Mouse (Mus musculus): ENCODE data around the gene Tmeff2.
"Not testable (repeated sequence)": the region's sequence is repeated elsewhere in the genome, so short reads cannot be mapped to it uniquely, and the experiment has no call there.

Tmeff2 gene

DNA sequence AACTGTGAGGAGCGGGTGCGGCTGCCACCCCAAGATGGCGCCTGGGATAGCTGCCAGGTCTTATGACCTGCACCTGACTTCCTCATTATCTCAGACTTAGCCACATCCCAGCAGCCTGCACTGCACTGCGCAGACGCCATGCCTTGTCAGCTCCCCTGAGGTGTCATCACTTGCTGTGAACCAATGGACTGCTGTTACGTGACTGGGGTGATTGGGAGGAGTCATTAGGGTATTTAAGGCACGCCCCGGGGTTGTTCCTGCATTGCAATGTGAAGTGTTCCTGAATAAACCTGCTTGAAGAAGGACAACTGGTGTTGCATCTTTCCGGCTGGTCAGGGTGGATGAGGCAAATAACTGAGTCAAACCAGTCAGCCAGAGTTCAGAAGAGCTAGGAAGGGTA, at the start of gene Tmeff2:
Gene Tmeff2 (plus strand): TSS at position 262 of the 400 bp plus-strand sequence.
- DNase-seq (ENCODE audit: low read depth, low spot score), result not testable (repeated sequence)

DNA sequence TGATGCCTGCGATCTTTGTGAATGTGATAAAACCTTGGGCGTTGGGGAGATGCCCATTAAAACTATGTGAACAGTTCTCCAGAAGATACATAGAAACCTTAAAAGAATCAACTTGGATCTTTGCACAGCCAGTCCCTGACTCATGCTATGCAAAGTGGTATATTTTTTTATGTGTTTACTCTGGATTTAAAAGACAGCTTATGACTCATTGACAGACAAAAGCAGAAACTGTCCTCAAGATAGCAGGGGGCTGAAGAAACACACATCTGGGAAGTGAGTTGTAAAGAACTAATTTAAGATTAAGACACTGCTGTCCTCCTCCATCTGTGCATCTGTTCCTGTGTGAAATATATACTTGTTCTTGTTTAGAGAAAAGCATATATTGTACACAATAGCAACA, 38.9 kb upstream of the Tmeff2 start:
- no peak for DNase-seq (ENCODE audit: low read depth, low spot score)

- DNase-seq (ENCODE audit: low read depth, low spot score), result no peak
Observed at GRCm38 (mm10) chr1:50897696-50898095, 2.8 kb upstream of the Tmeff2 start.

DNA sequence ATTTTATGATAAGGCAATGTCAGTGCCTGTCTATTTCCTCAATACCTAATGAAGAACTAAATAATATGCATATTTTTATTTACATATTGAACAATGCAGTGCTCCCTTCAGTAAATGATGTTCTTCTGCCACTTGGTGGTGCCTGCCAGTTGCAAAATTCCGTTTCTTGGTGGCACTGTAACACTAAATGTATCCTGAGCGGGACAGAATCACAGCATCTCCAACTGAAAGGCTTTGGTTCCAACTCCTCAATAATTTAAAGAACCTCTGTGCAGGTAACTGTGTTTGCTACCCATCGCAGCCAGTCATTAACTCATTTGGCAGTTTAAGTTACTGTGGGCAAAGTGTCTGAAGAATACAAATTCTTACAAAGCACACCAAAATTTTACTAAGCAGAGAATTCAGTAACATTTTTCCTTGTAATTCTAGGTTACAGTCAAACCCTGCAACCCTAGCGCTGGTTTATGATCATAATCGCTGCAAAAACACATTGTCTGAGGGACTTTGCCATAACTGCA, 24.4 kb downstream of the Tmeff2 start:
- no peak for DNase-seq (ENCODE audit: low read depth, low spot score)

DNA sequence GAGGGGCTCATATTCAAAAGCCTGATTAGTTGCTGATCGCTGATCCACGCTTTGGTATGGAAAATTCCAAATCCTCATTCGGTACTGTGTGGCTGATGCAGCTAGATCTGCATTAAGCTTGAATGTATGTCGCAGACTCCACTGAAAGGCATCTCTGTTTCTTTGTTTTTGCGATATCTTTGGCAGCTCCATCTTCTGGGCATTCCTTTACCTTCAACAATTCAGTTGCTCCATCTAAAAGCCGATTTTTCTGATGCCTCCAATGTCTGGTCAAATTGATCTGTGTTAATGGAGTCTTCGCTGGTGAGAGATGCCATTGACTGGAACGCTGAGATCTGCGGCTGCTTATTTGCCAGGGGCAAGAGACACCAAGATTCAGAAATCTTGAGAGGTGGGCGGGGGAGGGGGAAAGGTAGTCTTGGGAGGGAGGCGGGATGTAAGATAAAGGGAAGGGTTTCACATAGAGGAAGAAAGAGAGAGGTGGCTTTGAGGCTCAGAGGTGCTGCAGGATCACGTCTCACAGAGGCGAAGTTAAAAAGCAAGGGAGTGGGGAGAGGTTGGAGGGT, 25.0 kb downstream of the Tmeff2 start:
- no peak for DNase-seq (ENCODE audit: low read depth, low spot score)

DNA sequence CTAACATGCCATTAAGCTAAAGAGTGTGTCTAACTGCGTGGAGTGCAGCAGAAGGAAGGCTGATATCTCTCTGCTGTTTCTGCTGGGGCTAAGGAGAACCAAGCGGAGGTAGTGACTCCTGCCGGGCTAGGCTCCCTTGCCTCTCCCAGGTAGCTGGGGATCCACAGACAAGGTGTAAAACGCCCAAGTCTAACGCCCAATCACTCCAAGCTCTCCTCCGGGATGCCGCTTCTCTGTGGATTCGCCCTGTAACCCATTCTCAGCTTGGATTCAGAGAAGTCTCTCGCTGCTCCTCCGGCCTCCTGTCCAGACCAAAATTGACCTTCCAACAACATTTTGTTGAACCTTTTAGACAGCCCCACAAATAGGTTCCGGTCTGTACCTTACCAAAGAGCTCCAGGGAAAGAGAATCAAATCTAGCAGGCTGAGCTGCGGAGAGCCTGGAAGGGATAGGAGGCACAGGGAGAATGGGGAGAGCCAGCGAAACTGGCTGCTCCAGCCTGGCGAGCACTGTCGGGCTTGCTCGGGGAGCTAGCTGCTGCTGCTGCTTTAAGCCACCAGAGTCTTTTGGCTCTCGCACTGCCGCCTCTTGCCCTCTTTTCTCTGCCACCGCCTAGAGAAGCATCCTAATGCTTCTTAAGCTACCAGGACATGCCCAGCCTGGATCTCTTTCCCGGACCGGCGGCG, 26.1 kb downstream of the Tmeff2 start:
- peak; percentile 15 for DNase-seq (ENCODE audit: low read depth, low spot score)

GRCm38 (mm10) chr1:50927077-50927611, 26.7 kb downstream of the Tmeff2 start:
- DNase-seq (ENCODE audit: low read depth, low spot score), result peak; percentile 86

DNA sequence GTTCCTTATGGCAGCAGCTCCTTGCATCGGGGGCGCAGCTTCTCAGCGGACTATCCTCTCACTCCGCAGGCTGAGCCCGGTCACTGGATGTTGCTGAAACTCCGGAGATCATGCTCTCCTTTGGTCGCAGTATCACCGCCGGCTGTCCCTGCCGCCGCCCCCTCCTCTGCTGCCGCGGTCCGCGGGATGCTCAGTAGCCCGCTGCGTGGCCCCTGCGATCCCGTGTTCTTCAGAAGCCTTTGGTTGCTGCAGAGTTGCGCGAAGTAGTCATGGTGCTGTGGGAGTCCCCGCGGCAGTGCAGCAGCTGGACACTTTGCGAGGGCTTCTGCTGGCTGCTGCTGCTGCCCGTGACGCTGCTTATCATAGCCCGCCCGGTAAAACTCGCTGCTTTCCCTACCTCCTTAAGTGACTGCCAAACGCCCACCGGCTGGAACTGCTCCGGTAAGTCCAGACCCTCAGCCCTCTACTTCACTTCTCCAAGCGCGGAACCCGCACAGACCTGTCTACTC, 27.3 kb downstream of the Tmeff2 start:
- DNase-seq (ENCODE audit: low read depth, low spot score), result no peak

GRCm38 (mm10) chr1:50928776-50929175, 28.3 kb downstream of the Tmeff2 start:
- DNase-seq (ENCODE audit: low read depth, low spot score), result no peak

DNA sequence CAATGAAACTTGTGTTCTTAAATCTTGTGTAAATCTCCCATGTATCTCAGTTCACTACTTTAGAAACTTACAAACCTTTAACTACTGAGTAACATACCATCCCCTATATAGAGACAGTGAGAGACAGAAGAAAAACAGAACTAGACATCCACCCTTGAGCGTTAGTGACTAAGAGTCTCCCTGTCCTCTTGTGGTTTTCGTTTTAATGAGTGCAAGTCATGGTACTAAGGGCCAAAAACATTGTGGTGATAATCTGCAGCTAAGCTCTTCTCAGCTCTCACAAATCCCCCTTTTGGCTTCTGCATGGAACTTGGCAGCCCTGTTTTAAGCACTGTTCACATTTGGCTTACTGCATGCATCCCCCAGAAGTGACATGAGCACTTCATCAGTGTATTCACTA, 34.6 kb downstream of the Tmeff2 start:
- DNase-seq (ENCODE audit: low read depth, low spot score), result no peak

- no peak for DNase-seq (ENCODE audit: low read depth, low spot score)
Observed at GRCm38 (mm10) chr1:50935484-50935883, 35.0 kb downstream of the Tmeff2 start.

DNA sequence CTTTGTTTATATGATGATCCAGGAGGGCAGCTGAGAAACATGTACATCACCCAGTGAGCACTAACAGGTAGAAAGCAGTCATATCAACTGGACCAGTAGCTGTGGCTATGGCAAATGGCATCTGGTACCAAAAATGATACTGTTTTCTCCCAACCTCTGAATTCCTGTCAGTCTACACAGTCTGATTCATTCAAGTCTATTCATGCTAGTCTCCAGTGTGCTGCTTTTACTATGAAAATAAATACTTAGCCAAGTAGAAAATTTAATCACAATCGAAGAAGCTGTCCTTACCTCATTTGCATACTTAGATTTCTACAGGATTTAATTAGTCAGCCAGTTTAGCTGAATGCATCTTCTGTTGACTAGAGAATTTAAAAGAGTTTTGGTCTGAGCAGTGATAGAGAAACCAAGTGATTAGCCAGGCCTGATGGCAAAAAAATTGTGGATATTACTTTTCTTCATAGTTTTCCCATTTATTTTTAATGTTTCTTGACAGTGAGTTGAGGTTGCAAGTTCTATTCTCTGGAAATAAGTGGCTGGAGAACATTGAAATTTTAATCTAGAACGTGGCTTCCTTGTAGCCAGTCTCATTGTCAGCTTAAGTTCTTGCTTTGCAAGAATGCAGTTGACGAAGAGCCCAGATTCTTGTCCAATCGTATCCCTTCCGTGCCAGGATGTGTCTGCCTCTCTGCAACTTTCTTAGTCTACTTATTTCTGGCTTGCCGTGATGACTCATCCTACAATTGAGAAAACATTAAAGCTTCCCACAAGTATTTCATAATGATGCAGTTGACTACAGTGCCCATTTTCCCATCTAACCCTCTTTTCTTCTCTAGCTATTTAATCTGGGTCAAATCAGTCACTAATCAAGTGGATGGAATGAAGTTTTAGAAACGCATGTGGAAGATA, 39.9 kb downstream of the Tmeff2 start:
- peak; percentile 62 for DNase-seq (ENCODE audit: low read depth, low spot score)

DNA sequence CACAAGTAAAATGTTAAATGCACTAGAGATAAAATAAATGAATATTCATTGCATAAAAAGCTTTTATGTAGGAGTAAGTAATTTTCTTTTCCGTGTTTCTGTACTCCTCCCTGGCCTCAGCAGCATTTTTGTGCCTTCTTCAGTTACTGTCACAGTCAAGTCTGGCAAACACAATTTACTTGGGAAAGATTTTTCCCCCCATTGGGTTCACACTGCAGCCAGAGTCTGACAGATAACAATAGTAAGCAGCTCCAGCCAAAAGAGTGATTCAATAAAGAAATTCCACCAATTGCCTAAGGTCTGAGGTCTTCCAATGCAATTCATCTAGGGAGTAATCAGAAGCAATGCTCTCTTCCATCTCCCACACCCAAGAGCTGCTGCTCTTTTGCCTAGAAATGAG, 48.1 kb downstream of the Tmeff2 start:
- DNase-seq (ENCODE audit: low read depth, low spot score), result peak; percentile 65

DNA sequence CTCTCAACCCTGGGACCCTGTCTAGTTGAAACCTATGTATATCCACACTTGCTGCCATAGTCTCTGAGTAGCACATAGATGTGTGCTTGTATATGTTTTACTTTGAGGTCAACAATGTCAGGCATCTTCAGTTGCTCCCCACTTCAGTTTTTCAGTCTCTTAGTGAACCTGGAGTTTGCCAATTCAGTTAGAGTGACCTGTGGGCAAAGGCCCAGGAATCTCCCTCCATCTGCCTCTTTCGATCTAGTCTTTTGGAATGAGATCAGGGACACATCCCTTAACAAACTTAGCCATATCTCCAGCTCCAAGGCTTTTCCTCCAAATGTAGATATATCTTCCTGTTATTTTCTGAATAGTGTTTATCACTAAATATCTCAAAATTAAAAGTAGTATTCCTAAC, 58.4 kb downstream of the Tmeff2 start:
- no peak for DNase-seq (ENCODE audit: low read depth, low spot score)

DNA sequence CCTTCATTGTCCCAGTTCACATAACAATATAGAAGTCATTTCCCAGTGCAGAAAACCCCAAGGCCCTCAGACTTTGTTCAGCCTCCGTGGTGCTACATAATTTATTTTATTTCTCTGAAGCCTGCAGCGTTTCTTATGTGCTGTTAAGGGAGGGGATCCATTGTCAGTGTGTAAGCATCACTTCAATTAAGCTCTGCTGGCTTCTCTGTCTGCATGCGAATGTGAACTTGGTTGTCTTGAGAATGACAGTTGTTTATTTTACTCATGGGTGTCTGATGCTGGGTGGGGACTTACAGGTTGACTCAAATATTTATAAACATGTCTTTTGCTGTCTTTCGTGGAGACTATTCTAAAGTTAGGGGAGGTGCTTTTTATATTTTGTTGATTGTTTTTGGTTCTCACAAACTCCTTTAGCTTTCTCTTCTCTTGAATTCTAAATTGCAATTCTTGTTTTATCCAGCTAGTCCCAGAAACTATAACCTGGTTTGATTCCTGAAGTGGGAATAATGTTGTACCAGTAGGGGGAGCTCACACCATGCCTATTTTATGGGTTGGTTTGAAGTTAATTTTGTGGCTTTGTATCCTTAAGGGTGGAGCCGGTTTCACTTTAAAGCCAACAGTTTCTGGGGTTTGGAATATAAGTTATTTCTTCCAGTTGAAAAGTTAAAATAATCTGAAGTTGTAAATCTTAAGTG, 61.7 kb downstream of the Tmeff2 start:
- DNase-seq (ENCODE audit: low read depth, low spot score), result peak; percentile 51

GRCm38 (mm10) chr1:50962649-50963000, 62.2 kb downstream of the Tmeff2 start:
- no peak for DNase-seq (ENCODE audit: low read depth, low spot score)

GRCm38 (mm10) chr1:50969685-50970084, 69.2 kb downstream of the Tmeff2 start:
- no peak for DNase-seq (ENCODE audit: low read depth, low spot score)

DNA sequence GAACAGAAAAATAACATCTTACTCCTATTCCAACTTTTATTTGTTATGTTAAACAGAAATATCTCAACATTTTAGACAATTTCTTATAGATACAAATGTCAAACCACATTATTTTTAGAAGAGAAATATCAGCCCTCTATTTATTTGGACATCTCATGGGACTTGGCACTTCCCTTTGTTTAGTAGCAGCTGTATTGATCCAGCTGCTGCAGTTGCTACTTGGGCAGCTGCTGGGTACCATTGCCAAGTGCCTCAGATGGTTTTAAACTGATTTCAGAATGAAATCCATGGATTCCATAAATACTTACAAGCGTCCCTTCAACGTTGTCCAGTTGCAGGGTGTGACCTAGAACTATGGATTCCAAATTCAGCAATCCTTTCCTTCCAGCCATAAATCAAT, 70.4 kb downstream of the Tmeff2 start:
- peak; percentile 2 for DNase-seq (ENCODE audit: low read depth, low spot score)

GRCm38 (mm10) chr1:50972509-50973436, 72.3 kb downstream of the Tmeff2 start:
- DNase-seq (ENCODE audit: low read depth, low spot score), result no peak
